Mouse (Mus musculus) erythroblast, embryonic 14.5 days (primary cell): ENCODE data around the gene Psmb3.

ENCODE experiments used
- GATA1 ChIP-seq: IDR thresholded peaks from 2 replicates; pipeline ENCODE4 v1.6.1; 2012; ENCODE audit warnings: low read length, inconsistent platforms, mixed read lengths
- TAL1 ChIP-seq: IDR thresholded peaks from 3 replicates; pipeline ENCODE4 v1.6.1; 2012; ENCODE audit warnings: low read length, inconsistent platforms, mixed read lengths

DNA sequence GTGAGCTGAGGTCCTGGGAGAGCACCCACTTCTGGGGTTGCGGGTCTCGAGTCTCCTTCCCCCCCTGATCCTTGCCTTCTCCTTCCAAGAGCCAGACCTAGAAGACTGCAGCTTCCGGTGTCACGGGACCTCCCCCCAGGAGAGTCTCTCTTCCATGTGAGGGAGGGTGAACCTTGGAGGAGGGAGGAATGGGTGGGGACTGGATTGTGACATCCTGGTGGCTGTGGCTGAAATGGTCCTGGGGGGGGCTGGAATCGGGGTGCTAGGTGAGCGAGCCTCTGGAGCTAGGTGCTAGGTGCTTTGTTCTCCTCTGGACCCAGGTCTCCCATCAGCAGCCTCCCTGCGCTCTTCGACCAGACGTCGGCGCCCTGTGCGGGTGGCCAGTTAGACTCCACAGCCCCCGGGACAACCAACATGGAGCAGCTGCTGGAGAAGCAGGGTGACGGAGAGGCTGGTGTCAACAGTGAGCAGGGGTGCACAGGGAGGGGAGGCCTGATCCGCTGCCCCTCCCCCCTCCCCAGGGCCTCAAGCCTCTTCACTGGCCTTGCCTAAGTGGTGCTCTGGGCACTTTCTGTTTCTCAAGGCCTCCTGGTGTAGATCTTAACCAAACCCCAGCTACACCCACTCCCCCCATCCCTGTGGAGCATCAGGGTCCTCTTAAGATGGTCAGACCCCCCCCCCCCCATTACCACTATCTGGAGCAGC lies 27.0 kb upstream of the Psmb3 start:
- TF ChIP-seq GATA1 = no peak
- TF ChIP-seq TAL1 = no peak
